Mouse (Mus musculus): ENCODE measurements around the gene Gm10188. TPM values are rescaled to one million over a fixed set of nuclear protein-coding genes. Genes with fewer than 3 reads are reported as not detected.

The Gm10188 gene
- not detected in 2 replicates for polyA plus RNA-seq (2014; fragmentation: Nextera tagmentation; extraction: Ambion mirVana)

- WGBS (ENCODE audit: insufficient replicate concordance) = 75% methylated on average over 3 of the region's 3 CpGs
- ATAC-seq (replicated peaks; ENCODE audit: insufficient number of reproducible peaks, low FRiP score, low TSS enrichment) = no peak
- Histone ChIP-seq H3K9ac (ENCODE audit: low read depth, low read length) (no peak within 1 kb of the TSS), H3K4me2 (no peak within 1 kb of the TSS), H3K27me3 (ENCODE audit: control insufficient read depth, insufficient read depth, low read length) (peaks cover 6% of the 10 kb centered on the region), H3K27ac (ENCODE audit: low read depth, low read length) (no peak within 1 kb of the TSS), H3K9me3 (replicated peaks; ENCODE audit: control insufficient read depth, low read length) (no peaks in the 10 kb centered on the region), H3K4me1 (ENCODE audit: control insufficient read depth, insufficient read depth, low read length) (no peaks in the 10 kb centered on the region), H3K4me3 (ENCODE audit: low read depth, low read length) (no peak within 1 kb of the TSS), H3K36me3 (ENCODE audit: control insufficient read depth, insufficient read depth, low read length) (no peaks in the 10 kb centered on the region)
These were observed at the start of gene Gm10188 for GRCm38 (mm10) chr1:132229667-132230066. TSS of gene Gm10188 (minus strand) at chr1:132229767.

GRCm38 (mm10) chr1:132277124-132277523 is 47.6 kb upstream of the Gm10188 start:
- no peak for ATAC-seq (replicated peaks; ENCODE audit: insufficient number of reproducible peaks, low FRiP score, low TSS enrichment)
- no peak overlapping the region for H3K27ac ChIP-seq (ENCODE audit: low read depth, low read length)
- H3K36me3 ChIP-seq (ENCODE audit: control insufficient read depth, insufficient read depth, low read length) = no peaks in the 10 kb centered on the region

GRCm38 (mm10) chr1:132276694-132277093 is 47.1 kb upstream of the Gm10188 start:
- no peak for ATAC-seq (replicated peaks; ENCODE audit: insufficient number of reproducible peaks, low FRiP score, low TSS enrichment)
- 56% methylated on average over 3 of the region's 3 CpGs for WGBS (ENCODE audit: insufficient replicate concordance)
- no peaks in the 10 kb centered on the region for H3K4me1 ChIP-seq (ENCODE audit: control insufficient read depth, insufficient read depth, low read length)
- H3K9ac ChIP-seq (ENCODE audit: low read depth, low read length) = no peak overlapping the region
- H3K36me3 ChIP-seq (ENCODE audit: control insufficient read depth, insufficient read depth, low read length) = no peaks in the 10 kb centered on the region
- H3K4me2 ChIP-seq = no peak overlapping the region
- H3K27me3 ChIP-seq (ENCODE audit: control insufficient read depth, insufficient read depth, low read length) = no peaks in the 10 kb centered on the region
- no peak overlapping the region for H3K27ac ChIP-seq (ENCODE audit: low read depth, low read length)
- no peaks in the 10 kb centered on the region for H3K9me3 ChIP-seq (replicated peaks; ENCODE audit: control insufficient read depth, low read length)
- H3K4me3 ChIP-seq (ENCODE audit: low read depth, low read length) = no peak overlapping the region

More at GRCm38 (mm10) chr1:132277124-132277523, 47.6 kb upstream of the Gm10188 start:
- no peaks in the 10 kb centered on the region for H3K27me3 ChIP-seq (ENCODE audit: control insufficient read depth, insufficient read depth, low read length)
- no peak overlapping the region for H3K4me3 ChIP-seq (ENCODE audit: low read depth, low read length)
- no peaks in the 10 kb centered on the region for H3K4me1 ChIP-seq (ENCODE audit: control insufficient read depth, insufficient read depth, low read length)
- H3K4me2 ChIP-seq = no peak overlapping the region
- H3K9me3 ChIP-seq (replicated peaks; ENCODE audit: control insufficient read depth, low read length) = no peaks in the 10 kb centered on the region
- no peak overlapping the region for H3K9ac ChIP-seq (ENCODE audit: low read depth, low read length)
- WGBS (ENCODE audit: insufficient replicate concordance) = 45% methylated on average over 6 of the region's 6 CpGs

GRCm38 (mm10) chr1:132271237-132271636 is 41.7 kb upstream of the Gm10188 start:
- Histone ChIP-seq H3K9ac (ENCODE audit: low read depth, low read length) (no peak overlapping the region), H3K4me3 (ENCODE audit: low read depth, low read length) (no peak overlapping the region), H3K36me3 (ENCODE audit: control insufficient read depth, insufficient read depth, low read length) (no peaks in the 10 kb centered on the region), H3K27ac (ENCODE audit: low read depth, low read length) (no peak overlapping the region), H3K9me3 (replicated peaks; ENCODE audit: control insufficient read depth, low read length) (no peaks in the 10 kb centered on the region), H3K4me1 (ENCODE audit: control insufficient read depth, insufficient read depth, low read length) (peaks cover 18% of the 10 kb centered on the region), H3K27me3 (ENCODE audit: control insufficient read depth, insufficient read depth, low read length) (no peaks in the 10 kb centered on the region), H3K4me2 (no peak overlapping the region)
- no peak for ATAC-seq (replicated peaks; ENCODE audit: insufficient number of reproducible peaks, low FRiP score, low TSS enrichment)
- WGBS (ENCODE audit: insufficient replicate concordance) = 81% methylated on average over 3 of the region's 3 CpGs

- Histone ChIP-seq H3K4me3 (ENCODE audit: low read depth, low read length) (no peak overlapping the region), H3K27me3 (ENCODE audit: control insufficient read depth, insufficient read depth, low read length) (no peaks in the 10 kb centered on the region), H3K4me1 (ENCODE audit: control insufficient read depth, insufficient read depth, low read length) (peaks cover 18% of the 10 kb centered on the region), H3K27ac (ENCODE audit: low read depth, low read length) (no peak overlapping the region), H3K4me2 (no peak overlapping the region), H3K36me3 (ENCODE audit: control insufficient read depth, insufficient read depth, low read length) (no peaks in the 10 kb centered on the region), H3K9ac (ENCODE audit: low read depth, low read length) (no peak overlapping the region), H3K9me3 (replicated peaks; ENCODE audit: control insufficient read depth, low read length) (no peaks in the 10 kb centered on the region)
- ATAC-seq (replicated peaks; ENCODE audit: insufficient number of reproducible peaks, low FRiP score, low TSS enrichment) = no peak
- 62% methylated on average over 7 of the region's 7 CpGs for WGBS (ENCODE audit: insufficient replicate concordance)
These were observed 39.0 kb upstream of the Gm10188 start for GRCm38 (mm10) chr1:132268418-132269060.

- H3K9me3 ChIP-seq (replicated peaks; ENCODE audit: control insufficient read depth, low read length) = no peaks in the 10 kb centered on the region
- 59% methylated on average over 2 of the region's 2 CpGs for WGBS (ENCODE audit: insufficient replicate concordance)
- no peak for ATAC-seq (replicated peaks; ENCODE audit: insufficient number of reproducible peaks, low FRiP score, low TSS enrichment)
- no peaks in the 10 kb centered on the region for H3K27me3 ChIP-seq (ENCODE audit: control insufficient read depth, insufficient read depth, low read length)
- peaks cover 18% of the 10 kb centered on the region for H3K4me1 ChIP-seq (ENCODE audit: control insufficient read depth, insufficient read depth, low read length)
- no peak overlapping the region for H3K4me2 ChIP-seq
- no peak overlapping the region for H3K27ac ChIP-seq (ENCODE audit: low read depth, low read length)
- no peak overlapping the region for H3K9ac ChIP-seq (ENCODE audit: low read depth, low read length)
- no peaks in the 10 kb centered on the region for H3K36me3 ChIP-seq (ENCODE audit: control insufficient read depth, insufficient read depth, low read length)
- no peak overlapping the region for H3K4me3 ChIP-seq (ENCODE audit: low read depth, low read length)
These were observed 38.4 kb upstream of the Gm10188 start for GRCm38 (mm10) chr1:132267959-132268358.

- no peak overlapping the region for H3K4me2 ChIP-seq
- H3K36me3 ChIP-seq (ENCODE audit: control insufficient read depth, insufficient read depth, low read length) = no peaks in the 10 kb centered on the region
- no peak overlapping the region for H3K4me3 ChIP-seq (ENCODE audit: low read depth, low read length)
- no peak for ATAC-seq (replicated peaks; ENCODE audit: insufficient number of reproducible peaks, low FRiP score, low TSS enrichment)
- H3K27me3 ChIP-seq (ENCODE audit: control insufficient read depth, insufficient read depth, low read length) = no peaks in the 10 kb centered on the region
- WGBS (ENCODE audit: insufficient replicate concordance) = 34% methylated on average over 8 of the region's 8 CpGs
- H3K4me1 ChIP-seq (ENCODE audit: control insufficient read depth, insufficient read depth, low read length) = peaks cover 18% of the 10 kb centered on the region
- no peak overlapping the region for H3K9ac ChIP-seq (ENCODE audit: low read depth, low read length)
- H3K27ac ChIP-seq (ENCODE audit: low read depth, low read length) = no peak overlapping the region
- H3K9me3 ChIP-seq (replicated peaks; ENCODE audit: control insufficient read depth, low read length) = no peaks in the 10 kb centered on the region
These were observed 37.4 kb upstream of the Gm10188 start for GRCm38 (mm10) chr1:132266791-132267557.

GRCm38 (mm10) chr1:132265936-132266335 is 36.4 kb upstream of the Gm10188 start:
- Histone ChIP-seq H3K4me2 (no peak overlapping the region), H3K27ac (ENCODE audit: low read depth, low read length) (no peak overlapping the region), H3K36me3 (ENCODE audit: control insufficient read depth, insufficient read depth, low read length) (no peaks in the 10 kb centered on the region), H3K4me1 (ENCODE audit: control insufficient read depth, insufficient read depth, low read length) (peaks cover 18% of the 10 kb centered on the region), H3K4me3 (ENCODE audit: low read depth, low read length) (no peak overlapping the region), H3K9ac (ENCODE audit: low read depth, low read length) (no peak overlapping the region), H3K27me3 (ENCODE audit: control insufficient read depth, insufficient read depth, low read length) (no peaks in the 10 kb centered on the region), H3K9me3 (replicated peaks; ENCODE audit: control insufficient read depth, low read length) (no peaks in the 10 kb centered on the region)
- 84% methylated on average over 10 of the region's 10 CpGs for WGBS (ENCODE audit: insufficient replicate concordance)
- ATAC-seq (replicated peaks; ENCODE audit: insufficient number of reproducible peaks, low FRiP score, low TSS enrichment) = no peak

Measured in heart, embryonic 11.5 days (tissue).